Mouse (Mus musculus): ENCODE data around the gene Spry2. TPM values are rescaled to one million over a fixed set of nuclear protein-coding genes. Genes with fewer than 3 reads are reported as not detected.

Spry2 gene
- polyA plus RNA-seq, 1 experiment from 2014 or later: 35.0 TPM

DNA sequence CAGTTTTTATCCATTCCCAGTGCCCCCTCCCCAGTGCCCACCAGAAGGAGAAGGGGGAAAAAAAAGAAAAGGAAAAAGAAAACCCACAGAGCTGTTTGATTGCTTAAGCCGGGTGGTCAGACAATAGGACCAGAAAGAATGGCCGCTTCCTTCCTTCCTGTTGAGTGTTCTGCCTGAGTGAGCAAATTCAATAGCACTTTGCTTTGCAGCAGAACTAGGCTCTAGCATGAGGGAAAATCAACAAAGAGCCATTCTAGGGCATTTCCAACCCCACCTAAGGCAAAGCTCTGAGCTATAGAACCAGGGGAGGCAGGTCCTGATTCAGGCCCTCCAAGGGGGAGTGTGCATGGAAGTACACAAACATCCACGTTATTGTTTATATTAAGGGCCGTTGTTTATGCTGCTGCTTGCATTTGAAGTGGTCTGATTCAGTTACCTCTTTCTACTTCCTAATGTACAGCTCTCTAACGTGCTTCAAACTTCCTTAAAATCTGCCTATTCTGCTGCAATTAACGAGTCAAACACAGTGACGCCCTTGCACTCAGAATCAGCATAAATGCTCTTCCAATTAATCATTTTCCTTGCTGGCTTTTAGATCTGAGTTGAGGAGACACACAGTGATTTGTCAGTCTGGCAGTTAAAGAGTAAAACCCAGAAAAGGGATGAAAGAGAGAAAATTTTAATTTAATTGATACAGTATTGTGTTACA is 45.1 kb downstream of the Spry2 start:
- no peaks in the 10 kb centered on the region for H3K9me3 ChIP-seq (ENCODE audit: control insufficient read depth, low read length)
- H3K4me1 ChIP-seq (replicated peaks; ENCODE audit: control insufficient read depth, insufficient read depth, low read length): peaks cover 7% of the 10 kb centered on the region; the same call in 1 of the 2 replicates
- no peaks in the 10 kb centered on the region for H3K27me3 ChIP-seq (ENCODE audit: control insufficient read depth, insufficient read depth, low read length)
- WGBS: 7% methylated on average over 7 of the region's 7 CpGs
- H3K27ac ChIP-seq: peak overlapping the region; percentile 60; the same call in 1 of the 2 replicates
- H3K9ac ChIP-seq: no peak overlapping the region
- no peak overlapping the region for H3K4me2 ChIP-seq (replicated peaks)
- no peaks in the 10 kb centered on the region for H3K36me3 ChIP-seq (replicated peaks; ENCODE audit: control insufficient read depth, insufficient read depth)
- ATAC-seq (ENCODE audit: low FRiP score) (peak; percentile 65; the same call in 1 of the 2 replicates), DNase-seq (ENCODE audit: low spot score) (peak; percentile 54)
- no peak overlapping the region for H3K4me3 ChIP-seq (replicated peaks; ENCODE audit: low read length)

Other genes starting within 250 kb of the Spry2 start
- not detected in 2 replicates for gene Trim52, start 209.4 kb upstream of the Spry2 start, polyA plus RNA-seq (2014; fragmentation: Nextera tagmentation; extraction: Ambion mirVana)